Mouse (Mus musculus) forebrain, embryonic 15.5 days (tissue): ENCODE results near the gene Heca. TPM values are rescaled to one million over a fixed set of nuclear protein-coding genes. Genes with fewer than 3 reads are reported as not detected.

Source experiments
- ATAC-seq: fragments of 200-750 bp; cut with Nextera tagmentation; replicated peaks from 2 replicates; pipeline ENCODE4 v1.8.0; 2017; ENCODE audit warnings: mild to moderate bottlenecking, moderate TSS enrichment, moderate library complexity
- H3K27ac ChIP-seq: fragments of 300-500 bp; sonication (generic); replicated peaks from 2 replicates; pipeline ENCODE4 v1.5.1; 2015; ENCODE audit warnings: mild to moderate bottlenecking, inconsistent platforms
- H3K27me3 ChIP-seq: fragments of 300-500 bp; sonication (generic); 2 replicates; pipeline ENCODE4 v1.6.1; 2015; ENCODE audit warnings: inconsistent platforms
- H3K36me3 ChIP-seq: fragments of 300-500 bp; sonication (generic); 2 replicates; pipeline ENCODE4 v1.6.1; 2015; ENCODE audit warnings: mild to moderate bottlenecking, inconsistent platforms
- H3K4me1 ChIP-seq: fragments of 300-500 bp; sonication (generic); 2 replicates; pipeline ENCODE4 v1.6.1; 2015; ENCODE audit warnings: inconsistent platforms
- H3K4me2 ChIP-seq: fragments of 300-500 bp; sonication (generic); replicated peaks from 2 replicates; pipeline ENCODE4 v1.6.1; 2015; ENCODE audit warnings: mild to moderate bottlenecking, inconsistent platforms
- H3K4me3 ChIP-seq: fragments of 300-500 bp; sonication (generic); 2 replicates; pipeline ENCODE4 v1.5.1; 2015; ENCODE audit warnings: mild to moderate bottlenecking, inconsistent platforms
- H3K9ac ChIP-seq: fragments of 300-500 bp; sonication (generic); replicated peaks from 2 replicates; pipeline ENCODE4 v1.6.1; 2015; ENCODE audit warnings: mild to moderate bottlenecking, inconsistent platforms
- H3K9me3 ChIP-seq: fragments of 300-500 bp; sonication (generic); 2 replicates; pipeline ENCODE4 v1.6.1; 2016; ENCODE audit warnings: inconsistent platforms
- WGBS: fragments of 180-500 bp; shearing (Covaris S2); methylation state at CpG from one replicate; pipeline ENCODE4 v1.1.7; 2015; ENCODE audit warnings: mixed read lengths; 5-methylcytosine and 5-hydroxymethylcytosine counted together
- polyA plus RNA-seq: library from polyadenylated mRNA; unstranded; fragments of >200 nt; fragmentation: Nextera tagmentation; extraction: Ambion mirVana; gene quantifications from 2 replicates; pipeline ENCODE4 v1.2.1, GENCODE M21; 2015

Gene Heca
- polyA plus RNA-seq, 1 experiment from 2014 or later, result 5.9 TPM

DNA sequence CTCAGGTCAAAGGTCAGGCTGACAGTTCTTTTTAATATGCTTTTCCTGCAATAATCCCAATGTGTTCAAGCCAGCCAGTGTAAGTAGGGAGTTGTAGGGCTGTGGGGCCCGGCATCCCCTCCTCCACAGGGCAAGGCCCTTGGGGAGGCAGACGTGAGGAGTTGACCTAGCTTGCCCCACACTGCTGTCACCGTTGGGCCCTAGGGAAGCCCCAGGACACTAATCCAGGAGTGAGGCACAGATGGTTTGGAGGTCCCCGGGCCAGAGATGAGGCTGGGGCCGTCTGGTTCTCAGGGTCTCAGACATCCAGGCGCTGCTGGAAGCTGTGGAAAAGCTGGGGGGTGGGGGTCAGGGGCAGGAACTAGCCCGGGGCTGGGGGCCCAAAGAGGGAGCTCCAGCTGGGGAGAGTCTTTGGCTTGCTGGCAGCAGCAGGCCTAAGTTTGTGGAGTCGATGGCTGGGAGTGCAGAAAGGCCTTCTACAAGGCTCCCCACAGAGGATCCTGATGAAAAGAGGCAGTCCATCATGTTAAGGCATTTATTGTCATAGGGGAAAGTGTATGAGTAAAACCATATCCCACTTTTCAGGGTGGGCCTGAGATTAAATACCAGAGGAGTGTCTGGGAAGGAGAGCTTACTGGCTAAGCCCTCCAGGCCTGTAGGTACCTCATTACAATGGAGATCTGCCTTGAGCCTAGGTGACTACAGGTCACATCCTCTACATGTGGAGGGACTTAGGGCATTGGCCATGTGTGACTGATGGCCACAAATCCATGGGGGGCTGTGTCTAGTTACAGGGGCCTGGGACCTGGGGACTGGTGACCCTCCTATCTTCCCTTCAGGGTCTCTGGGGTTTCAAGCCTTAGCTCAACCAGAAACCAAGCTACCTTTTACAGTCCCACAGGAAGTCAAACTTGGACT lies 69.6 kb downstream of the Heca start:
- H3K27ac ChIP-seq, result no peak overlapping the region
- no peaks in the 10 kb centered on the region for H3K4me1 ChIP-seq
- no peak overlapping the region for H3K4me2 ChIP-seq
- no peaks in the 10 kb centered on the region for H3K9me3 ChIP-seq
- no peaks in the 10 kb centered on the region for H3K36me3 ChIP-seq
- H3K9ac ChIP-seq, result no peak overlapping the region
- H3K4me3 ChIP-seq, result no peak overlapping the region
- ATAC-seq, result no peak
- no peaks in the 10 kb centered on the region for H3K27me3 ChIP-seq
- 56% methylated on average over 8 of the region's 8 CpGs for WGBS

DNA sequence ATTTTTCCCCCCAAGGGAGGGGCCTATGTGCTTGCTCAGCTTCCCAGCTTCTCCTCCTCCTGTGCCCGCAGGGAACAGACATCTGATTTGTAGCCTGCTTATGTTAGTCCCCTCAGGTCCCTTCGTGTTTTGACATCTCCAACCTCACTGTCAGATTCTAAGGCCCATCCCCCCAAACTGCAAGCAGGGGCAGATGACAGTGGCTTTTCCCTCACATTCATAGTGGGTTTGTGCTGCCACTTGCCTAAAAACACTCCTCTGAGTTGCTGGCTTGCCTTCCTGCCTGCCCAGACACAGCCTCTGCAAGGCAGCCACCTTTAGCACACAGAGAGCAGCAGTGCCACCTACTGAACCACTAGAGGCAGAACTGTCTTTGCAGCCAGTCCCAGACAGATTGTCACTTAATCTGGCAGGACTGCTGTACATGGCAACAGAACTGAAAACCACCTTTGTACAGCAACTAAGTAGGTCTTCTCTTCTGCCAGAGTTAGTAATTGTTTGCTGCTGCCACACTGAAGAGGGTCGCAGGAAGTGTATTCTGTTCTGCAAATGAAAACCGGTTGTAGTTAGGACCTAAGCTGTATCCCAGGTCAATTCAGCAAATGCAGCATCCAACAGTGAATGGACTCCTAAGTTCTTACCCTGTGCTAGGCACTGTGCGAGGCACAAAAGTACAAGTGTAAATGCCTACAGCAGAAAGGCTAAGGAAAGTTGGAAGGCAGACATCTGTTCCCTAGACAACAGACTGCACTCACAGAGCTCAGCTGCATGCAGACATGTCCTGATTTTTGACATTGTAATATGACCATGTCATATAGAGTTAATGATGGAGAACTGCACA lies 77.8 kb downstream of the Heca start:
- Histone ChIP-seq H3K4me3 (no peak overlapping the region), H3K27me3 (no peaks in the 10 kb centered on the region), H3K9me3 (no peaks in the 10 kb centered on the region), H3K4me2 (no peak overlapping the region), H3K36me3 (no peaks in the 10 kb centered on the region), H3K27ac (no peak overlapping the region), H3K4me1 (0 out of 2 replicates have a peak, but pooled peaks cover 6% of the 10 kb centered on the region), H3K9ac (no peak overlapping the region)
- WGBS, result 30% methylated on average over 5 of the region's 5 CpGs
- peak; percentile 98 for ATAC-seq

- Histone ChIP-seq H3K36me3 (no peaks in the 10 kb centered on the region), H3K27ac (no peak overlapping the region), H3K9me3 (peaks cover 4% of the 10 kb centered on the region; the same call in 1 of the 2 replicates), H3K4me1 (no peaks in the 10 kb centered on the region), H3K4me2 (no peak overlapping the region), H3K4me3 (no peak overlapping the region), H3K27me3 (no peaks in the 10 kb centered on the region), H3K9ac (no peak overlapping the region; the same call in 1 of the 2 replicates)
- ATAC-seq, result no peak
- 84% methylated on average over 6 of the region's 6 CpGs for WGBS
Measured at GRCm38 (mm10) chr10:17860701-17861480, 87.0 kb downstream of the Heca start.

DNA sequence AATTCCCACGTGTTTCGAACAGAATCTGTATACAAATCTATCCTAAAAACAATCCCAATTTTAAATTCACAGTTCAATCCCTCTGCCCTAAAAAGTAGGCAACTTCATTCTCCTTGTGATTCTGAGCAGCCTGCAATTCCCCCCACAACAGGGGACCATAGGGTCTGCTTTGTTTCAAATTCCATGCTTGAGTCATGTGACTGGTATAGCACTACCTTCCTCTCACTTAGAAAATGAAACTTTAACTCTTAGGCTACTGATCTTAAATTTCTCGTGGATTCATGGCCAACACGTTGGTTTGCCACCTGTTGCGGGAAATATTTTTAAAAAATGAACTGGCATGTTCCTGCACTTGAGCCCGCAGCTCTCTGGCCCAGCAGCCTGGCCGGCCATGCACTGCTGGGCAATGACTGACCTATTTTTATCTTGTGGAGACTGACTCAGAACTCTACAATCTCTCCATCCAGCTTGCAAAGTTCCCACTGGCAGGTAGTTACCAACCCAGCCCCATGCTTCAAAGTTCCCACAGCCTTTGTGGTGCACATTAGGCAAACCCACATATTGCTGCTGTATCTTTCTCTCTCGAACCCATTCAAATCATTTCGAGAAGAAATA lies 90.1 kb downstream of the Heca start:
- H3K36me3 ChIP-seq, result no peaks in the 10 kb centered on the region
- no peak overlapping the region for H3K9ac ChIP-seq
- H3K4me3 ChIP-seq, result no peak overlapping the region
- H3K27me3 ChIP-seq, result no peaks in the 10 kb centered on the region
- ATAC-seq, result no peak
- H3K4me2 ChIP-seq, result no peak overlapping the region
- peaks cover 4% of the 10 kb centered on the region; the same call in 1 of the 2 replicates for H3K9me3 ChIP-seq
- no peak overlapping the region for H3K27ac ChIP-seq
- 91% methylated on average over 9 of the region's 9 CpGs for WGBS
- no peaks in the 10 kb centered on the region for H3K4me1 ChIP-seq

- ATAC-seq, result peak; percentile 48; the same call in 1 of the 2 replicates
- no peaks in the 10 kb centered on the region for H3K36me3 ChIP-seq
- H3K4me1 ChIP-seq, result no peaks in the 10 kb centered on the region
- H3K27ac ChIP-seq, result peak overlapping the region; percentile 44; the same call in 1 of the 2 replicates
- no peaks in the 10 kb centered on the region for H3K9me3 ChIP-seq
- no peak overlapping the region for H3K4me2 ChIP-seq
- WGBS, result 47% methylated on average over 4 of the region's 4 CpGs
- no peak overlapping the region for H3K9ac ChIP-seq
- H3K27me3 ChIP-seq, result no peaks in the 10 kb centered on the region
- no peak overlapping the region for H3K4me3 ChIP-seq
Measured at GRCm38 (mm10) chr10:17844781-17845537, 102.9 kb downstream of the Heca start.

- H3K9me3 ChIP-seq, result no peaks in the 10 kb centered on the region
- no peaks in the 10 kb centered on the region for H3K4me1 ChIP-seq
- no peaks in the 10 kb centered on the region for H3K27me3 ChIP-seq
- 79% methylated on average over 3 of the region's 3 CpGs for WGBS
- no peaks in the 10 kb centered on the region for H3K36me3 ChIP-seq
- H3K9ac ChIP-seq, result no peak overlapping the region
- no peak; the same call in 1 of the 2 replicates for ATAC-seq
- no peak overlapping the region for H3K4me3 ChIP-seq
- no peak overlapping the region for H3K4me2 ChIP-seq
- no peak overlapping the region for H3K27ac ChIP-seq
Measured at GRCm38 (mm10) chr10:17842030-17842429, 105.8 kb downstream of the Heca start.

DNA sequence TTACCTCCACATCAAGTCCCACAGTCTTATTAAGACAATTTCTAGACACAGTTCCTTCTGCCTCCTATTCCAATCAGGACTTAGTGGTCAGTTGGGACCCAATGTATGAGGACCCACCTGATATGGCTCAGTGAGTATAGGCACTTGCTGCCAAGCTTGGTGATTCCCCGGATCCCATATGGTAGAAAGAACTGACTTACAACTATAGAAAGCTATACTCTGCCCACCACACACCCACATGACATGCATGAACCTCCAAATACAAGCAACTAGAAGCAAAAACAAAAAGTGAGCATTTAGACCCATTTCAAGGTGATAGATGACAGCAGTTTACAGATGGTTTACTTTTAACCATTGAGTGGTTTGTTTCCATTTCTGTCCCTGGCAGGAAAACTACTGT lies 111.6 kb downstream of the Heca start:
- Histone ChIP-seq H3K4me3 (no peak overlapping the region), H3K9me3 (no peaks in the 10 kb centered on the region), H3K4me2 (no peak overlapping the region), H3K36me3 (no peaks in the 10 kb centered on the region), H3K27me3 (no peaks in the 10 kb centered on the region), H3K9ac (no peak overlapping the region), H3K27ac (no peak overlapping the region), H3K4me1 (no peaks in the 10 kb centered on the region)
- no peak for ATAC-seq
- WGBS, result 97% methylated on average over 1 of the region's 1 CpGs

DNA sequence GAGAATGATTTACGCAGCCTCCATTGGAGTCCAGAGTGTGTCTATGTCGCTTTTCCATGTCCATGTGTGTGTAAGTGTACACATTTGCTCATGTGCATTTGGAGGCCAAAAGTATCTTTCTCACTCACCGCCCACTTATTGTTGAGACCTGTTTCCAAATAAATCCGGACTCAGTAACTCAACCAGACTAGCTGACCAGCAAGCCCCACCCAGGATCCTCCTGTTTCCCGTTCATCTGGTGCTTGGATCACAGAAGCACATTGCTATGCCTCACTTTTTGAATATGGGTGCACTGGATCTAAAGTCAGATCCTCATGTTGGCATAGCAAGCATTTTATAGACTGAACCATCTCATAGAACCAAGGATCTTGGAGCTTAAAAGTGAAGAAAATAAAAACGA lies 112.8 kb downstream of the Heca start:
- H3K4me3 ChIP-seq, result no peak overlapping the region
- no peak overlapping the region for H3K9ac ChIP-seq
- H3K4me1 ChIP-seq, result no peaks in the 10 kb centered on the region
- WGBS, result 91% methylated on average over 6 of the region's 6 CpGs
- H3K27ac ChIP-seq, result no peak overlapping the region
- no peaks in the 10 kb centered on the region for H3K9me3 ChIP-seq
- H3K4me2 ChIP-seq, result no peak overlapping the region
- H3K36me3 ChIP-seq, result no peaks in the 10 kb centered on the region
- ATAC-seq, result no peak
- H3K27me3 ChIP-seq, result no peaks in the 10 kb centered on the region

GRCm38 (mm10) chr10:17831041-17831440 lies 116.8 kb downstream of the Heca start:
- no peaks in the 10 kb centered on the region for H3K27me3 ChIP-seq
- H3K4me3 ChIP-seq, result no peak overlapping the region
- 17% methylated on average over 3 of the region's 3 CpGs for WGBS
- no peak overlapping the region for H3K4me2 ChIP-seq
- no peaks in the 10 kb centered on the region for H3K36me3 ChIP-seq
- H3K9me3 ChIP-seq, result no peaks in the 10 kb centered on the region
- H3K27ac ChIP-seq, result no peak overlapping the region
- no peak for ATAC-seq
- H3K4me1 ChIP-seq, result peaks cover 6% of the 10 kb centered on the region; the same call in 1 of the 2 replicates
- no peak overlapping the region for H3K9ac ChIP-seq

DNA sequence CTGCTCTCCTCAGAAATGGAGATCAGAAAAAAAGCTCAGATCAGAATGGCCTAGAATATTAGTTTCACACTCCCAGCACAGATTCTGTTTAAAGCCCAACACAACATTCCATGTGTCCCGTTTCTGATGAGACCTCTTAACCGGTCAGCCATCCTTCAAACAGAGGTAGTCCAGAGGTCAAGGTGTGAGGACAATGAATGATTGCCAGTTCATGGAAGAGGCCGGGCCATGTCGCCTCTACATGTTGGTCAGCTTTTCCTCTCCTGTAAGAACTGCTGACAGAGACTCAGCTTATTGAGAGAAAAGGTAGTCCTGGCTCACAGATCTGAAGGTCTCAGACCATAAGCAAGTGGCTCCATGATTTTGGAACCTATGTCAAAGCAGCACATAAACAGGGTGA lies 118.7 kb downstream of the Heca start:
- Histone ChIP-seq H3K27me3 (no peaks in the 10 kb centered on the region), H3K4me2 (no peak overlapping the region), H3K36me3 (no peaks in the 10 kb centered on the region), H3K4me3 (no peak overlapping the region), H3K9me3 (no peaks in the 10 kb centered on the region), H3K4me1 (peaks cover 6% of the 10 kb centered on the region; the same call in 1 of the 2 replicates), H3K9ac (no peak overlapping the region), H3K27ac (no peak overlapping the region)
- WGBS, result 92% methylated on average over 4 of the region's 4 CpGs
- ATAC-seq, result no peak

DNA sequence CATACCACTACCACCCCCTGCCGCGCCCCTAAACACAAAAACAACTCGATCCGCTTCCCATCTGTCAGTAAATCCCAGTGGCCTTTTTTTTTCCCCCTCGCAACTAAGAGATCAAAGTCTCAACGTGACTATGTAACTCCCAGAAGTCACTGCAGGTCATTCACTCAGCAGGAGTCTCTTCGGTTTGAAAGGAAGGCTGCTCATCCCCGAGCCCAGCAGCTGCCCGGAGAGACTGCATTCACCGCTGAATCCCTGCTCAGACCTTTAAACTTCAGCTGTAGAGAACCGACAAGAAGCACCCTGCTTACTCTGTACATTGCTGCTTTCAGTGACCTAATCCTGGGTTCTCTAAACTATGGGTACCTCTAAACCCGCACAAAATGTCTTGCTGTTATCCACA lies 120.5 kb downstream of the Heca start:
- H3K27ac ChIP-seq, result no peak overlapping the region
- peak; percentile 55; the same call in 1 of the 2 replicates for ATAC-seq
- 3% methylated on average over 12 of the region's 12 CpGs for WGBS
- H3K27me3 ChIP-seq, result no peaks in the 10 kb centered on the region
- H3K4me1 ChIP-seq, result peaks cover 6% of the 10 kb centered on the region; the same call in 1 of the 2 replicates
- H3K4me2 ChIP-seq, result peak overlapping the region; percentile 26
- no peaks in the 10 kb centered on the region for H3K9me3 ChIP-seq
- H3K4me3 ChIP-seq, result no peak overlapping the region
- no peaks in the 10 kb centered on the region for H3K36me3 ChIP-seq
- H3K9ac ChIP-seq, result no peak overlapping the region
